Mouse (Mus musculus) ES-Bruce4 (cell line): ENCODE measurements around the gene Zfp992.

Experiments used
- CTCF ChIP-seq: IDR thresholded peaks from one replicate; pipeline ENCODE4 v1.8.1; 2011; ENCODE audit warnings: low read depth, low read length
- POLR2A ChIP-seq: IDR thresholded peaks from one replicate; pipeline ENCODE4 v1.8.1; 2011; ENCODE audit warnings: low read length; ENCODE audit not compliant: insufficient read depth

DNA sequence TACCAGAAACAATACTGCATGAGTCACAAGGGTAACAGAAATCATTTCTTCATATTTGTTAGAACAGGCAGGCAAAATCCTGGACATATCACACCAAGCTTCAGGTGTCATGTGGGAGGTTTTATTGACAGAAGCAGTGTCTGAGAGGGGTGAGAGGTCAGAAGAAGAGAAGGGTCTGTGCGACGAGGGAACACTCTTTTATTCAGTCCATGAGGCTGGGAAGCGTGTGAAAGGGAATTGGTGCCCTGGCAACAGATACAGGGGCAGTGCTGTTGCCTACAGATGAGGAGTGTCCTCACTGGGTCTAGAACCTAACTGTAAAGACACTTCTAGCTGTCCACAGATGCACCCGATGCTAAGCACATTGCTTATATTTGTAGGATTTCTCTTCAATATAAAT lies 46.2 kb downstream of the Zfp992 start:
- no peak for TF ChIP-seq POLR2A
- TF ChIP-seq CTCF = no peak
